Mouse (Mus musculus) intestine, postnatal 0 days (tissue): ENCODE measurements around the gene Ldah. TPM values are rescaled to one million over a fixed set of nuclear protein-coding genes. Genes with fewer than 3 reads are reported as not detected.
"Not testable (repeated sequence)": the region's sequence is repeated elsewhere in the genome, so short reads cannot be mapped to it uniquely, and the experiment has no call there.

Experiments used
- ATAC-seq: fragments of 200-750 bp; cut with Nextera tagmentation; 2 replicates; pipeline ENCODE4 v1.8.0; 2017; ENCODE audit warnings: mild to moderate bottlenecking, moderate TSS enrichment, moderate library complexity
- H3K27ac ChIP-seq: fragments of 300-500 bp; sonication (generic); 2 replicates; pipeline ENCODE4 v1.5.1; 2014; ENCODE audit warnings: mild to moderate bottlenecking, low read depth, low read length, moderate library complexity
- H3K27me3 ChIP-seq: fragments of 300-500 bp; sonication (generic); replicated peaks from 2 replicates; pipeline ENCODE4 v1.6.1; 2014; ENCODE audit warnings: low read length, mixed read lengths; ENCODE audit not compliant: control insufficient read depth, insufficient read depth
- H3K36me3 ChIP-seq: fragments of 300-500 bp; sonication (generic); 2 replicates; pipeline ENCODE4 v1.6.1; 2014; ENCODE audit warnings: mild to moderate bottlenecking, moderate library complexity; ENCODE audit not compliant: control insufficient read depth, insufficient read depth
- H3K4me1 ChIP-seq: fragments of 300-500 bp; sonication (generic); replicated peaks from 2 replicates; pipeline ENCODE4 v1.6.1; 2014; ENCODE audit warnings: antibody characterized with exemption, low read length, mixed read lengths; ENCODE audit not compliant: control insufficient read depth, insufficient read depth
- H3K4me2 ChIP-seq: fragments of 300-500 bp; sonication (generic); replicated peaks from 2 replicates; pipeline ENCODE4 v1.6.1; 2014; ENCODE audit warnings: low read depth, mild to moderate bottlenecking, moderate library complexity
- H3K4me3 ChIP-seq: fragments of 300-500 bp; sonication (generic); 2 replicates; pipeline ENCODE4 v1.5.1; 2014; ENCODE audit warnings: low read depth, low read length
- H3K9ac ChIP-seq: fragments of 300-500 bp; sonication (generic); 2 replicates; pipeline ENCODE4 v1.6.1; 2014; ENCODE audit warnings: mild to moderate bottlenecking, low read depth, low read length
- H3K9me3 ChIP-seq: fragments of 300-500 bp; sonication (generic); 2 replicates; pipeline ENCODE4 v1.6.1; 2016; ENCODE audit warnings: mixed run types; ENCODE audit not compliant: control insufficient read depth
- CTCF ChIP-seq: sonication (generic); IDR thresholded peaks from 2 replicates; pipeline ENCODE4 v1.5.1; 2016; ENCODE audit warnings: low read depth, mild to moderate bottlenecking, control low read depth, antibody characterized with exemption, moderate library complexity
- WGBS: fragments of 180-500 bp; shearing (Covaris S2); extraction: QIAGEN DNeasy Blood & Tissue Kit; methylation state at CpG from one replicate; pipeline ENCODE4 v1.1.7; 2014; 5-methylcytosine and 5-hydroxymethylcytosine counted together
- polyA plus RNA-seq: library from polyadenylated mRNA; unstranded; fragments of >200 nt; fragmentation: Nextera tagmentation; extraction: Ambion mirVana; gene quantifications from 2 replicates; pipeline ENCODE4 v1.2.1, GENCODE M21; 2015

Gene Ldah
- polyA plus RNA-seq: 38.0 and 43.8 TPM in 2 replicates

DNA sequence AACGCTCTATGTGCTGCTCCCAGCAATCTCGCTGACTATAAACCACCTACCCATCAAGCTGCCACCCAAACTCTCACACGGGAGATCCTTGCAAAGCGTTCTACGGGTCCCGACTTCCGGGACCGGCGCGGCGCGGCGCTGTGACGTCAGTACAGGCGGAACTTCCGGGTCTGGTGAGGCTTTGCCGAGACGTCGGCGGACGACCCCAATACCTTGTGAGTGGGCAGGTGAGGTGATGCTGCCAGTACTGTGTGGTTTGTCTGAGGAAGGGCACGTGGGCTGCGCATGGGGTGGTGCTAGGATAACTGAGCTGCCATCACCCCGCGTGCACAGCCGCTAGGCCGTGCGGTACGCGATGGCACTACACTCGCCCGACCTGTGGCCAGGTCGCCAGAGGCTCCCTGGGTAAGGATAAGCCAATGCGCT lies at the start of gene Ldah:
Ldah (plus strand) TSS at position 130 of the 426 bp plus-strand sequence.
- H3K4me2 ChIP-seq: peak within 1 kb of the TSS; percentile 78
- no peaks in the 10 kb centered on the region for H3K9me3 ChIP-seq
- peak within 1 kb of the TSS; percentile 73 for H3K9ac ChIP-seq
- no peaks in the 10 kb centered on the region for H3K4me1 ChIP-seq
- no peaks in the 10 kb centered on the region for H3K36me3 ChIP-seq
- peak; percentile 64 for TF ChIP-seq CTCF
- peak; percentile 98 for ATAC-seq
- under 1% methylated on average over 34 of the region's 34 CpGs for WGBS
- H3K27ac ChIP-seq: peak within 1 kb of the TSS; percentile 30; the same call in 1 of the 2 replicates
- peak within 1 kb of the TSS; percentile 71 for H3K4me3 ChIP-seq
- H3K27me3 ChIP-seq: no peaks in the 10 kb centered on the region

DNA sequence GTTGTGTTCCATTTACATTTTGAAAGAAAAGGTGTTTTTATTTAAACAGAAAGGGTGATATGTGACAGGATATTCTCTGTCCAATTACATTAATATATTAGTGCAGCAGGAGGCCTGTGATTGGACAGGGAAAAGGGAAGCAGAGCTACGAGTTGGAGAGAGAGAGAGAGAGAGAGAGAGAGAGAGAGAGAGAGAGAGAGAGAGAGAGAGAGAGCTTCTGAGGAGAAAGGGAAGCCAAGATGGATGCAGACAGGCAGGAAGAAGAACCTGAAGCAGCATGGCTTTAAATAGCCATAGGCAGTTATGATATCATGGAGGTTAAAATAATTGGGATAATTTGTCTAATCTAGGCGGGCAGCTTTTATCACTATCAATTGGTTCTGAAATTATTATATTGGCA lies 40.2 kb upstream of the Ldah start:
- no peak overlapping the region for H3K27ac ChIP-seq
- no peaks in the 10 kb centered on the region for H3K36me3 ChIP-seq
- H3K9ac ChIP-seq: no peak overlapping the region
- no peak for ATAC-seq
- no peaks in the 10 kb centered on the region for H3K4me1 ChIP-seq
- H3K27me3 ChIP-seq: no peaks in the 10 kb centered on the region
- no peak overlapping the region for H3K4me2 ChIP-seq
- 58% methylated on average over 2 of the region's 2 CpGs for WGBS
- TF ChIP-seq CTCF: no peak
- H3K9me3 ChIP-seq: no peaks in the 10 kb centered on the region
- H3K4me3 ChIP-seq: no peak overlapping the region

GRCm38 (mm10) chr12:8180921-8181320 lies 27.0 kb upstream of the Ldah start:
- no peaks in the 10 kb centered on the region for H3K4me1 ChIP-seq
- no peak for ATAC-seq
- no peaks in the 10 kb centered on the region for H3K27me3 ChIP-seq
- H3K27ac ChIP-seq: no peak overlapping the region
- TF ChIP-seq CTCF: no peak
- H3K9ac ChIP-seq: no peak overlapping the region
- no peaks in the 10 kb centered on the region for H3K36me3 ChIP-seq
- H3K9me3 ChIP-seq: no peaks in the 10 kb centered on the region
- H3K4me3 ChIP-seq: no peak overlapping the region
- H3K4me2 ChIP-seq: no peak overlapping the region
- 56% methylated on average over 6 of the region's 6 CpGs for WGBS

GRCm38 (mm10) chr12:8181744-8182143 lies 26.2 kb upstream of the Ldah start:
- Histone ChIP-seq H3K36me3 (no peaks in the 10 kb centered on the region), H3K27me3 (no peaks in the 10 kb centered on the region), H3K4me3 (no peak overlapping the region), H3K9ac (no peak overlapping the region), H3K9me3 (no peaks in the 10 kb centered on the region), H3K27ac (no peak overlapping the region), H3K4me2 (no peak overlapping the region), H3K4me1 (no peaks in the 10 kb centered on the region)
- ATAC-seq: no peak
- no peak for TF ChIP-seq CTCF

- Histone ChIP-seq H3K27me3 (no peaks in the 10 kb centered on the region), H3K4me1 (no peaks in the 10 kb centered on the region), H3K9ac (no peak overlapping the region), H3K4me3 (no peak overlapping the region), H3K4me2 (no peak overlapping the region), H3K36me3 (no peaks in the 10 kb centered on the region), H3K9me3 (no peaks in the 10 kb centered on the region), H3K27ac (no peak overlapping the region)
- TF ChIP-seq CTCF: no peak
- ATAC-seq: no peak
Measured at GRCm38 (mm10) chr12:8184518-8184917, 23.4 kb upstream of the Ldah start.

- no peaks in the 10 kb centered on the region for H3K27me3 ChIP-seq
- TF ChIP-seq CTCF: no peak
- H3K4me2 ChIP-seq: no peak overlapping the region
- H3K4me1 ChIP-seq: no peaks in the 10 kb centered on the region
- H3K36me3 ChIP-seq: no peaks in the 10 kb centered on the region
- no peak overlapping the region for H3K9ac ChIP-seq
- H3K9me3 ChIP-seq: no peaks in the 10 kb centered on the region
- ATAC-seq: no peak
- H3K4me3 ChIP-seq: no peak overlapping the region
- no peak overlapping the region for H3K27ac ChIP-seq
Measured at GRCm38 (mm10) chr12:8188161-8188560, 19.7 kb upstream of the Ldah start.

- not testable (repeated sequence) for H3K9ac ChIP-seq, H3K4me1 ChIP-seq, H3K36me3 ChIP-seq, H3K27ac ChIP-seq, H3K4me2 ChIP-seq, H3K9me3 ChIP-seq, H3K27me3 ChIP-seq, H3K4me3 ChIP-seq, ATAC-seq
- 79% methylated on average over 15 of the region's 15 CpGs for WGBS
Measured at GRCm38 (mm10) chr12:8188796-8189535, 18.9 kb upstream of the Ldah start.
